Mouse (Mus musculus): ENCODE measurements around the gene Sec11a. TPM values are rescaled to one million over a fixed set of nuclear protein-coding genes. Genes with fewer than 3 reads are reported as not detected.
"Not testable (repeated sequence)": the region's sequence is repeated elsewhere in the genome, so short reads cannot be mapped to it uniquely, and the experiment has no call there.

Gene Sec11a
- polyA plus RNA-seq, 1 experiment from 2014 or later = 206 TPM

DNA sequence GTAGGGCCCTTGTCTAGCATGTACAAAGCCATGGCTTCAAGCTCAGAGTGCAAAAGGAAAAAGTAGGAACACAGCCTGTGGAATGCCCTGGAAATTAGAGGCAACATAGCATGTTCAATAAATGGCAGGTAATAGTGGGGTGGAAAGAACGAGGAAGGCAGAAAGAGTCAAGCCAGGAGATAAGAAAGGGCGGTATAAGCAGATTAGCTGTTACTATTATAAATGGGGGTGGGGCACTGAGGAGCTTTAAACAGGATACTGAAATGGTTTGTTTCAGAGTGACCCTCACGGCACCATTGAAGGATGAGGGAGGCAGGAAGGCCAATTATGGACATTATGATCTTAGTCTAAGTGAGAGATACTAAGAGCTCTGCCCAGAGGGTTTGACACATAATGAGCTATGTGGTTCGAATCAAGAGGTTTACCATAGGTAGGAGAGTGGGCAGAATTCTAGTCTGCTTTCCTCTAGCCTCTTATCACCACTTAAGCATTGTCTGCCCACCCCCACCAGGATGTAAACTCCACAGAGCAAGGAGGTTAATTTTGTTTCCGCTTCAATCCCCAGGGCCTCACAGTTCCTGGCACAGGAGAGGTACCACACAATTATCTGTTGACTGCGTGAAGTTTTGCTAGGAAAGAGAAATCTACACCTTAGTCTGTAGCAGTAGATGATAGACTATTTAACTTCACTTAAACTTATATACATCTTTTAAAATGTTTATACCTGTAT lies 39.0 kb upstream of the Sec11a start:
- Histone ChIP-seq H3K9me3 (no peaks in the 10 kb centered on the region), H3K4me3 (no peak overlapping the region), H3K27ac (peak overlapping the region; percentile 36; the same call in 1 of the 2 replicates), H3K27me3 (ENCODE audit: insufficient read depth, poor library complexity, severe bottlenecking) (no peaks in the 10 kb centered on the region), H3K4me1 (peaks cover 23% of the 10 kb centered on the region), H3K36me3 (0 out of 2 replicates have a peak, but pooled peaks cover 3% of the 10 kb centered on the region)
- 25% methylated on average over 6 of the region's 6 CpGs for WGBS
- DNase-seq (ENCODE audit: low spot score) = no peak

DNA sequence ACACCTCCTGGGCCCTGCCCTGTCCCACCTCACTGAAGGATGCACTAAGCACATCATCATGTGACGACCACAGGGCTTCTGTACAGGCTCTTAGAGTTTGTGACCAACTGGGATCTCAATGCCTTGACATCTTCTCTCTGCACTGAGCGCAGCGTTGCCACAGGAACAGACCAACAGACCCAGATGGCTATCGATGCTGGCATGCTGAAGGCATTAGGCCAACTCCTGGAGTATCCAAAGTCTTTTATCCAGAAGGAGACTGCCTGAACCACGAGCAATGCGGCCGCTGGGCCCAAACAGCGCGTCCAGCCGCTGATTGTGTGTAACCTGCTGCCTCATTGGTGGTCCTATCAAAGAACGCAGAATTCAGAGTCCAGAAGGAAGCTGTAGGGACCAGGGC lies 33.0 kb upstream of the Sec11a start:
- Histone ChIP-seq H3K9me3 (no peaks in the 10 kb centered on the region), H3K27me3 (ENCODE audit: insufficient read depth, poor library complexity, severe bottlenecking) (no peaks in the 10 kb centered on the region), H3K27ac (no peak overlapping the region), H3K4me1 (no peaks in the 10 kb centered on the region), H3K4me3 (no peak overlapping the region), H3K36me3 (no peaks in the 10 kb centered on the region)
- 87% methylated on average over 11 of the region's 11 CpGs for WGBS
- no peak for DNase-seq (ENCODE audit: low spot score)

DNA sequence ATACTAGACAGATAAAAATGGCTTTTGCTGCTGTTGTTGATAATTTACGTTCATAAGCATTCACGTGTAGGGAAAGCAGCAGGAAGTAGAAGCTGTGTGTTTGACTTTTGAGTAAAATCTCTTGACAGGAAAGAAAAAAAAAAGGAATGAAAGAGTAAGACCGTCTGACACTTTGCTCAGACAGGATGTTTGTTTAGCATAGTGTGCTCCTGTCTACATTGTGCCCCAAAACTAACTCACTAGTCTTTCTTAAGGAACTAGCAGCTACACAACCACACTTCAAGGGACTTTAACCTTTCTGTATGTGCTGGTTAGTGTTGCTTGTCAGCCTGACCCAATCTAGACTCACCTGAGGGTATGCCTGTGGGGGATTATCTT lies 26.0 kb upstream of the Sec11a start:
- not testable (repeated sequence) for H3K36me3 ChIP-seq; DNase-seq (ENCODE audit: low spot score); H3K4me1 ChIP-seq; H3K27ac ChIP-seq; H3K4me3 ChIP-seq; H3K27me3 ChIP-seq (ENCODE audit: insufficient read depth, poor library complexity, severe bottlenecking); H3K9me3 ChIP-seq
- 62% methylated on average over 3 of the region's 3 CpGs for WGBS

DNA sequence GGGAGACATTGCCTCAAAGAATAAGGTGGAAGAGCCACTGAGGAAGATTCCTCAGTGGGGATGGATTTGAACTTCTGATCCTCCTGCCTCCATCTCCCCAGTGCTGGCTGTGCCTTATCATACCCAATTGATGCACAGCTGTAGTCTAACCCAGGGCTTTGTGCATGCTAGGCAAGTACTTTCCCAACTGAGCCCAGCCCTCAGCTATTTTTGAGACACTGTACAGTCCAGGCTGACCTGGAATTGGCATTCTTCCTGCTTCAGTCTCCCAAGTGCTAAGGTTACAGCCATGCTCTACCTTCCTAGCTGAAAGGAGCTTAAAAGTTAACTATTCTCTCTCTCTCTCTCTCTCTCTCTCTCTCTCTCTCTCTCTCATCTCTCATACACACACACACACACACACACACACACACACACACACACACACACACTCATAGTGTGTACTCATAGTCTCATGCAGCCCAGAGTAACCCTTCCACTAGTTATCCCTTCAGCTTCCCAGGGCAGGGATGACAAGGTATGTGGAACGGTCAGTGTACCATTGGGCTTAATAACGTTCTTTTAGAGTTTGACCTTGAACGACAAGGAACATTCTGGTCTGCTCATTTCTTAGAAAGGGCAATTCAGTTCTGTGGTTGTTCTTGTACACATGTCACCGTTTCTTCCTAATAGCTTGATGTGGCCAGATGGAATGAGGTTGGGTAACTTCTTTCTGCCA lies 25.5 kb upstream of the Sec11a start:
- not testable (repeated sequence) for H3K27me3 ChIP-seq (ENCODE audit: insufficient read depth, poor library complexity, severe bottlenecking); DNase-seq (ENCODE audit: low spot score); H3K4me1 ChIP-seq; H3K9me3 ChIP-seq; H3K4me3 ChIP-seq; H3K27ac ChIP-seq; H3K36me3 ChIP-seq
- WGBS = 86% methylated on average over 4 of the region's 4 CpGs

DNA sequence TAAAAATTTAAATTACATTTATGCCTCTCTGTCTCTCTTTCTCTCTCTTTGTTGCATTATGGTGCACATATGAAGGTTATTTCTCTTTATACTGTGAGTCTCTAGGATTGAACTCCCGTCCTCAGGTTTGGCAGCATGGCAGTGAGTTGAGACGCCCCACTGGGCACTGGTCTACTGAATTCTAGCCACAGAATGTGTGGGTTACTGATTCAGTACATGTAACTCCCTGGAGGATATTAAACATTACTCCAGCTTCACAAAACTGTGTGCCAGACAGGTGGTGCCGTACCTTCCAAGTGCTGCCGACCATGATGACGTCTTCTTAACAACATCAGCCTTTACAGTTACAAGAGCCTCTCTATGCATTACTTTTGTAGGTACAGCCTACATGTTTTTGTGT lies 24.5 kb upstream of the Sec11a start:
- no peaks in the 10 kb centered on the region for H3K36me3 ChIP-seq
- no peaks in the 10 kb centered on the region for H3K9me3 ChIP-seq
- H3K4me3 ChIP-seq = no peak overlapping the region
- H3K4me1 ChIP-seq = no peaks in the 10 kb centered on the region
- H3K27ac ChIP-seq = no peak overlapping the region
- no peak for DNase-seq (ENCODE audit: low spot score)
- no peaks in the 10 kb centered on the region for H3K27me3 ChIP-seq (ENCODE audit: insufficient read depth, poor library complexity, severe bottlenecking)
- 85% methylated on average over 5 of the region's 5 CpGs for WGBS

DNA sequence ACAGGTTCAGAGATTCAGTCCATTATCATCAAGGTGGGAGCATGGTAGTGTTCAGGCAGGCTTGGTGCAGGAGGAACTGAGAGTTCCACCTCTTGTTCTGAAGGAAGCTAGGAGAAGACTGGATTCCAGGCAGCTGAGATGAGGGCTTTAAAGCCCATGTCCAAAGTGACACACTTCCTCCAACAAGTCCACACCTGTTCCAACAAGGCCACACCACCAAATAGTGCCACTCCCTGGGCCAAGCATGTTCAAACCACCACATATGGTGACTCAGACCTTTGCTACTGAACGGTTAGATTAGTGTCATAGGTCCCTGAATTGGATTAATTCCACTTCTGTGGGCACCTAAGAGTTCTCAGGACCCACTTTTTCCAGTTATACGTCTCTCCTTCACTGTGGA lies 23.8 kb upstream of the Sec11a start:
- H3K4me3 ChIP-seq = no peak overlapping the region
- no peak overlapping the region for H3K27ac ChIP-seq
- no peaks in the 10 kb centered on the region for H3K36me3 ChIP-seq
- WGBS = 68% methylated on average over 2 of the region's 2 CpGs
- H3K9me3 ChIP-seq = no peaks in the 10 kb centered on the region
- no peaks in the 10 kb centered on the region for H3K4me1 ChIP-seq
- no peaks in the 10 kb centered on the region for H3K27me3 ChIP-seq (ENCODE audit: insufficient read depth, poor library complexity, severe bottlenecking)
- no peak for DNase-seq (ENCODE audit: low spot score)

DNA sequence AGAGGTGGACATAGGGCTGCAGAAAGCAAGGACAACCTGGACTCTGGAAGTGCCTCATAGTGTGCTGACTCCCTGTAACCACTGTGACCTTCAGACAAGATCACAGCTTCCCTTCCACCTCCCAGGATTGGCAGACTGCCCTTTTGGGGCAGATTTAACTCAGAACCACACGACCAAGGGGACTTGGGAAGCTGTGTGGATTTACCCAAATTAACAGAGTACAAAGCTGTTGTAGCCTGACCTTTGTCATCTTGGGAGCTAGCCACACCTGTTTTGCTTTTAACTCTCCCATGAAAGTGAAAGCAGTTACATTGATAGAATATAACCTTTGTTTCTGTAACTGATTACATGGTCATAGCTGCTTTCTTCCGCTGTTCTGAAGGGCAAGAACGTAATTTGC lies 23.3 kb upstream of the Sec11a start:
- H3K27ac ChIP-seq = no peak overlapping the region
- no peaks in the 10 kb centered on the region for H3K27me3 ChIP-seq (ENCODE audit: insufficient read depth, poor library complexity, severe bottlenecking)
- H3K4me1 ChIP-seq = no peaks in the 10 kb centered on the region
- no peaks in the 10 kb centered on the region for H3K36me3 ChIP-seq
- WGBS = 67% methylated on average over 3 of the region's 3 CpGs
- no peaks in the 10 kb centered on the region for H3K9me3 ChIP-seq
- no peak overlapping the region for H3K4me3 ChIP-seq
- DNase-seq (ENCODE audit: low spot score) = no peak

DNA sequence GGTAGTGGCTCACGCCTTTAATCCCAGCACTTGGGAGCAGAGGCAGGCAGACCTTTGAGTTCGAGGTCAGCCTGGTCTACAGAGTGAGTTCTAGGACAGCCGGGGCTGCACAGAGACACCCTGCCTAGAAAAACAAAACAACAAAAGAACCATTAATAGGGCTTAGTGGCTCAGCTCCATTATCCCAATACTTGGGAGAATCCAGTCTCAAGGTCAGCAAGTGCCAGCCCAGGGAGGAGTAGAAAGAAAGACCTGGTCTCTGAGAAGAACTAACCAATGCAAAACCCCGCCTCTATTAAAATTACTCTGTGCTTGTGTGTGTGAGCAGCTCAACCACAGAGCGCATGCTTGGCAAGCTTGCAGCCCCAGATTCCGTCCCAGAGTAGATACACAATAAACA lies 15.2 kb upstream of the Sec11a start:
- DNase-seq (ENCODE audit: low spot score) = no peak
- Histone ChIP-seq H3K27ac (no peak overlapping the region), H3K27me3 (ENCODE audit: insufficient read depth, poor library complexity, severe bottlenecking) (no peaks in the 10 kb centered on the region), H3K36me3 (no peaks in the 10 kb centered on the region), H3K4me3 (no peak overlapping the region), H3K4me1 (no peaks in the 10 kb centered on the region), H3K9me3 (no peaks in the 10 kb centered on the region)
- WGBS = 72% methylated on average over 6 of the region's 6 CpGs

DNA sequence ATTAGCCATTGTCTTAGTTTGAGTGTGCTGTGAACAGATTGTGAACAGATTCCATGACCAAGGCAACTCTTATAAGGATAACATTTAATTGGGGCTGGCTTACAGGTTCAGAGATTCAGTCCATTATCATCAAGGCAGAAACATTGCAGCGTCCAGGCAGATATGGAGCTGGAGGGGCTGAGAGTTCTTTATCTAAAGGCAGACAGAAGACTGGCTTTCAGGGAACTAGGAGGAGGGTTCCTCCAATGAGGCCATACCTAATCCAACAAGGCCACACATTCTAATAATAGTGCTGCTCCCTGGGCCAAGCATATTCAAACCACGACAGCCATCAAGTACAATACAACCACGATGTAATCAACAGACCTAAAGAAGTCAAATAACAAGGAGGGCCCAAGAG lies 11.4 kb upstream of the Sec11a start:
- 60% methylated on average over 3 of the region's 3 CpGs for WGBS
- H3K27ac ChIP-seq = no peak overlapping the region
- DNase-seq (ENCODE audit: low spot score) = no peak
- H3K36me3 ChIP-seq = no peaks in the 10 kb centered on the region
- no peaks in the 10 kb centered on the region for H3K4me1 ChIP-seq
- no peaks in the 10 kb centered on the region for H3K9me3 ChIP-seq
- H3K4me3 ChIP-seq = no peak overlapping the region
- no peaks in the 10 kb centered on the region for H3K27me3 ChIP-seq (ENCODE audit: insufficient read depth, poor library complexity, severe bottlenecking)

DNA sequence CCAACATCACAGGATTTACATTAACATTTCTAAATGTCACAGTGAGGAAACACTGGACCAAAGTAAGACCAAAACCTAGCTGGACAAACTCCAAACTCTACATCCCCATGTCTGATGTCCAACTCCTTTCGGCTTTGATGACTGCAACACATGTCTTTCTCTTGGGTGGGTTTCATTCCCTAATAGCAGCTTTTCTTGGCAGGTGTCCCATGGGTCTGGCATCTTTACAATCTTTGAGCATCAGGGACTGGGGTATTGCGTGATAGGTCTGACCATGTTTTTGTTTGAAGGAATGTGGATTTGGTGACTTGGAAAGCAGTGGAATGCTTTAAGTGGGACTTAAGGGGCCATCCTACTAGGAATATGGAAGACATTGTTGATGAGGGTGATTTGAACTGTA lies 9.3 kb upstream of the Sec11a start:
- Histone ChIP-seq H3K9me3 (no peaks in the 10 kb centered on the region), H3K27me3 (ENCODE audit: insufficient read depth, poor library complexity, severe bottlenecking) (no peaks in the 10 kb centered on the region), H3K27ac (no peak overlapping the region), H3K4me3 (no peak overlapping the region), H3K4me1 (no peaks in the 10 kb centered on the region), H3K36me3 (no peaks in the 10 kb centered on the region)
- WGBS = 81% methylated on average over 2 of the region's 2 CpGs
- no peak for DNase-seq (ENCODE audit: low spot score)

DNA sequence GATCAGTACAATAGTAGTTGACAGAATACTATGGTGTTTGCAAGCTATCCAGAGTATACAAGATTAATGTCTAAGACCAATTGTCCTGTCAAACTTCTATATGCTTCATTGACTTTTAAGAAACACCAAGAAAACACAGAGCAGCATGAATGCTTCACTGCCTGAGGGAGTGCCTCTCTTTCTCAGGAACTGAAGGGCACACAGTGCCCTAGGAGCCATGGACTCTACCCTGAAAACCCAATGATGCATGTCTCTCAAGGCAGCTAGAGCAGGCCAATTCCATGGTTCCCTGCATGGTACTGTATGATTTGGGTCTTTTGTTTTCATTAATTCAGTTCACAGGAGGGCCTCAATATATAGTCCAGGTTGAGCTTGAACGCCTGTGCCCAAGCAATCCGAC lies 6.7 kb upstream of the Sec11a start:
- H3K4me1 ChIP-seq = no peaks in the 10 kb centered on the region
- H3K4me3 ChIP-seq = no peak overlapping the region
- no peak overlapping the region for H3K27ac ChIP-seq
- H3K27me3 ChIP-seq (ENCODE audit: insufficient read depth, poor library complexity, severe bottlenecking) = no peaks in the 10 kb centered on the region
- DNase-seq (ENCODE audit: low spot score) = no peak
- WGBS = 75% methylated on average over 2 of the region's 2 CpGs
- H3K9me3 ChIP-seq = no peaks in the 10 kb centered on the region
- no peaks in the 10 kb centered on the region for H3K36me3 ChIP-seq

DNA sequence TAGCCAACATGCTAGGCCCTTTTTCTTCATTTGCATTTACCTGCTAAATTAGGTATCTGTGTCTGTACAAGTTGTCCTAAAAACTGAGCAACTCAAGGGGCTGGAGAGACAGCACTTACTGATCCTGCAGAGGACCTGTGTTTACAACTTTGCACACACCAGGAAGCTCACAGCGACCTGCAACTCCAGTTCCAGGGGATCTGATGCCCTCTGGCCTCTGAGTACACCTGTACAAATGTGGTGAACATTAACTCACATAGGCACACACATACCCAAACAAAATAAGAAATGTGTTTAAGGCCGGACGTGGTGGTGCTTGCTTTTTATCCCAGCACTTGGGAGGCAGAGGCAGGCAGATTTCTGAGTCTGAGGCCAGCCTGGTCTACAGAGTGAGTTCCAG lies 4.6 kb upstream of the Sec11a start:
- no peaks in the 10 kb centered on the region for H3K27me3 ChIP-seq (ENCODE audit: insufficient read depth, poor library complexity, severe bottlenecking)
- H3K9me3 ChIP-seq = no peaks in the 10 kb centered on the region
- H3K4me1 ChIP-seq = no peaks in the 10 kb centered on the region; the same call in 1 of the 2 replicates
- H3K36me3 ChIP-seq = no peaks in the 10 kb centered on the region
- no peak overlapping the region for H3K4me3 ChIP-seq
- 62% methylated on average over 3 of the region's 3 CpGs for WGBS
- no peak overlapping the region for H3K27ac ChIP-seq
- no peak for DNase-seq (ENCODE audit: low spot score)

DNA sequence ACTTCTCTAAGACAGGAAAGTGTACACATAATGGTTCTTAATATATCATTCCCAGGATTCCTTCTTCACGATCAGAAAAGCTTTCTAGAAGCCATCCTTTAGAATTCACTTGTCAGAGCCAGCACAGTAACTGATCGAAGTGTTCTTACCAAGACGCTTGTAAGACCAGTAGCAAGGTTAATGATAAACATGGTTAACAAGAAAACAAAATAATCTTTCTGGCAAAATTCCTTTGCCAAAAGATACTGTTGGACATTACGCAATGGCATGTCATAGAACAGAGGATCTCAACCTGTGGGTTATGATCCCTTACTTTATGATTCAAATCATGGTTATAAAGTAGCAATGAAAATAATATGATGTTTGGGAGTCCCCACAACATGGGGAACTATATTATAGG lies 3.9 kb upstream of the Sec11a start:
- no peak overlapping the region for H3K27ac ChIP-seq
- H3K4me1 ChIP-seq = peaks cover 2% of the 10 kb centered on the region
- DNase-seq (ENCODE audit: low spot score) = no peak
- no peaks in the 10 kb centered on the region for H3K36me3 ChIP-seq
- 84% methylated on average over 4 of the region's 4 CpGs for WGBS
- no peak overlapping the region for H3K4me3 ChIP-seq
- H3K27me3 ChIP-seq (ENCODE audit: insufficient read depth, poor library complexity, severe bottlenecking) = no peaks in the 10 kb centered on the region
- no peaks in the 10 kb centered on the region for H3K9me3 ChIP-seq
